Mouse (Mus musculus) liver, embryonic 18 days (tissue): ENCODE measurements around the gene Hmces. TPM values are rescaled to one million over a fixed set of nuclear protein-coding genes. Genes with fewer than 3 reads are reported as not detected.

Experiments
- polyA plus RNA-seq: library from polyadenylated mRNA; depleted of rRNA; stranded (reverse); fragments of >200 nt; gene quantifications from 2 replicates; pipeline ENCODE4 v1.2.3, GENCODE M21; 2012; rRNA removed

Hmces gene
- polyA plus RNA-seq = 11.4 and 12.7 TPM in 2 replicates

GRCm38 (mm10) chr6:87913661-87914325 lies at the start of gene Hmces:
Hmces (plus strand) TSS chr6:87913935.

GRCm38 (mm10) chr6:87887594-87888233 lies 26.0 kb upstream of the Hmces start, which contains the start of gene Copg1:
Copg1 (plus strand) TSS chr6:87887814.

GRCm38 (mm10) chr6:87981547-87982256 lies 68.0 kb downstream of the Hmces start, which contains the start of gene H1fx:
H1fx (minus strand) TSS chr6:87981637.

Other genes with a start within 250 kb of the Hmces start
- gene Aplf, start 241.7 kb upstream of the Hmces start, polyA plus RNA-seq = 5.6 and 5.9 TPM in 2 replicates
- 0.20 and 0.25 TPM in 2 replicates for gene Efcc1, start 183.1 kb upstream of the Hmces start, polyA plus RNA-seq
- 30.7 and 31.0 TPM in 2 replicates for gene Gp9, start 135.9 kb upstream of the Hmces start, polyA plus RNA-seq
- gene Rab43, start 101.8 kb upstream of the Hmces start, polyA plus RNA-seq = 24.1 and 26.3 TPM in 2 replicates
- 1.4 and 1.5 TPM in 2 replicates for gene Gm45140, start 78.1 kb upstream of the Hmces start, polyA plus RNA-seq
- 13.2 and 15.8 TPM in 2 replicates for gene Isy1, start 75.1 kb upstream of the Hmces start, polyA plus RNA-seq
- 216 and 217 TPM in 2 replicates for gene Cnbp, start 62.8 kb upstream of the Hmces start, polyA plus RNA-seq
- 24.7 and 24.8 TPM in 2 replicates for gene Copg1, start 26.1 kb upstream of the Hmces start, polyA plus RNA-seq
- 4.0 and 6.2 TPM in 2 replicates for gene H1fx, start 67.7 kb downstream of the Hmces start, polyA plus RNA-seq
- gene Rab7, start 131.3 kb downstream of the Hmces start, polyA plus RNA-seq = 119 and 132 TPM in 2 replicates
- 114 and 127 TPM in 2 replicates for gene Rpn1, start 170.5 kb downstream of the Hmces start, polyA plus RNA-seq